Mouse (Mus musculus) urinary bladder, postnatal 36 days (tissue): ENCODE results near the gene Ube2f.

ENCODE experiments used
- DNase-seq, 2 experiments: peaks; one replicate each; pipeline ENCODE4 v3.0.0; 2022; ENCODE audit warnings: low spot score in 2 of 2, mixed read lengths in 1 of 2

Gene Ube2f

GRCm38 (mm10) chr1:91297799-91298744 is 48.0 kb downstream of the Ube2f start, which contains the start of gene Scly:
Gene Scly (plus strand): TSS chr1:91298338.
- DNase-seq = peak; percentile 89 to 95

- no peak for DNase-seq
These were observed 49.1 kb downstream of the Ube2f start for GRCm38 (mm10) chr1:91299026-91299706.

GRCm38 (mm10) chr1:91299707-91300426 is 49.8 kb downstream of the Ube2f start:
- DNase-seq = peak in 1 of 2 experiments; percentile 50

GRCm38 (mm10) chr1:91301206-91301920 is 51.3 kb downstream of the Ube2f start:
- no peak for DNase-seq

- no peak for DNase-seq
These were observed 51.9 kb downstream of the Ube2f start for GRCm38 (mm10) chr1:91302021-91302420.

GRCm38 (mm10) chr1:91304621-91305020 is 54.5 kb downstream of the Ube2f start:
- no peak for DNase-seq

GRCm38 (mm10) chr1:91309366-91310085 is 59.4 kb downstream of the Ube2f start:
- no peak for DNase-seq

- DNase-seq = no peak
These were observed 62.2 kb downstream of the Ube2f start for GRCm38 (mm10) chr1:91312273-91312672.

GRCm38 (mm10) chr1:91313251-91313650 is 63.1 kb downstream of the Ube2f start:
- DNase-seq = no peak

GRCm38 (mm10) chr1:91317656-91318055 is 67.6 kb downstream of the Ube2f start:
- DNase-seq = no peak

- no peak for DNase-seq
These were observed 71.8 kb downstream of the Ube2f start, which contains the start of gene Espnl for GRCm38 (mm10) chr1:91321760-91322438. Gene Espnl (plus strand): TSS chr1:91322075.

- no peak for DNase-seq
These were observed 74.5 kb downstream of the Ube2f start for GRCm38 (mm10) chr1:91324646-91325045.

GRCm38 (mm10) chr1:91325488-91326042 is 75.5 kb downstream of the Ube2f start:
- DNase-seq = no peak

GRCm38 (mm10) chr1:91332102-91332501 is 82.0 kb downstream of the Ube2f start:
- DNase-seq = no peak

GRCm38 (mm10) chr1:91333582-91333981 is 83.5 kb downstream of the Ube2f start:
- no peak for DNase-seq

- no peak for DNase-seq
These were observed 87.3 kb downstream of the Ube2f start for GRCm38 (mm10) chr1:91337355-91337754.
